Mouse (Mus musculus) A20 (cell line): ENCODE data around the gene Sez6l2.
A peak's percentile ranks its signal among the peaks of the same experiment; 100 is the strongest.

Experiments used
- DNase-seq: peaks from one replicate; pipeline ENCODE4 v3.0.0-alpha.2; 2011; ENCODE audit warnings: low read depth, low spot score

Gene Sez6l2

GRCm38 (mm10) chr7:127007313-127008024, 57.1 kb downstream of the Sez6l2 start:
- no peak for DNase-seq

DNA sequence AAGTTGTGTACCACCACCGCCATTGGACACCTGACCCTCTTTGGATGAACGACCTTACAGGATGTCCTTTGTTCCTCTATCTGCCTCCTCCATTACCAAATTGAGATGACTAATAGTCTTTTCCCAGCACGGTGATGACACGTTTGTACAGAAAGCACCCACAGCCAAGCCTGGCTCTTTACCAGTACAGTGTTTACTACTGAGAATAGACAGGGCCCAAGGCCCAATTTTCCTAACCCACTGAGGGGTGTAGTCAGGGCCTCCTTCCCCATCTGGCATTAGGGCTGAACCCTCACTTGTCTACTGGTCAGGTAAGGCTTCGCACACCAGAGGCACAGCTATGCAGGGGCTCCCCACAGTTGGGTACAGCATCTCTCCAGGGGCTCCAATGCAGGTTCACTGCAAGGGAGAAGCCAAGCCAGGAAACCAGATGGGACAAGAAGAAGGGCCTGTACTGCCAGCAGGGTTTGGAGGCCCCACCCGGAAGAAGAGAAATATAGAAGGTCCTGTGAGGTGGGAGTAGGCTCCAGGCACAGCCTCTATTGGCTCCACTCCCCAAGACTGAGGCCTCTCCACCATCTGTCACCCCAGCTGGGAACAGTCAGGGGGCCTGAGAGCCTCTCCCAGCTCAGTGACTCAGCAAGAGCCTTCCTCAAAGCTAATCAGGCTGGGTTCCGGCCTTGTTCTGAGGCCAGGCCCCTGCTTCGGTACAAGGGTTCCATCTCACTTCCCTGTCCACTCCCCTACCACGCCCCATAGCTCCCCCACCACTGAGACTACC, 58.1 kb downstream of the Sez6l2 start:
- DNase-seq = peak; percentile 45

- DNase-seq = no peak
Observed at GRCm38 (mm10) chr7:127009307-127010085, 59.1 kb downstream of the Sez6l2 start.

DNA sequence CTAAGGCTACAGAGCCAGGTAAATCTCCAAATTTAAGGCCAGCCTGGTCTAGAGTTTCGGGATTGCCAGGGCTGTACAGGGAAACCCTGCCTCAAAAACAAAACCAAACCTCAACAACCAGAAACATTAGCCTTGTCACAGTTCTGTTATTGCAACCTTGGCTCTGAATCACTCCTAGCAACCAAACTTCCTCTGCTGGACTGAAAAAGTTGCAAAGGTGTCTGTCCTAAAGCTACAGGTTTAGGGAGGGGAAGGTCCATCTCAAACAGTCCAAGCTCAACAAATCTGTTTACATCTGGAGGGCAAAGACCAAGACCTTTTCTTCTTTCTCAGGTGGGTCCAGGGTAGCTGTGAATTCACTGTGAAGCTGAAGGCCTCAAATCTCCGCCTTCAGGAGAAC, 60.7 kb downstream of the Sez6l2 start:
- no peak for DNase-seq

DNA sequence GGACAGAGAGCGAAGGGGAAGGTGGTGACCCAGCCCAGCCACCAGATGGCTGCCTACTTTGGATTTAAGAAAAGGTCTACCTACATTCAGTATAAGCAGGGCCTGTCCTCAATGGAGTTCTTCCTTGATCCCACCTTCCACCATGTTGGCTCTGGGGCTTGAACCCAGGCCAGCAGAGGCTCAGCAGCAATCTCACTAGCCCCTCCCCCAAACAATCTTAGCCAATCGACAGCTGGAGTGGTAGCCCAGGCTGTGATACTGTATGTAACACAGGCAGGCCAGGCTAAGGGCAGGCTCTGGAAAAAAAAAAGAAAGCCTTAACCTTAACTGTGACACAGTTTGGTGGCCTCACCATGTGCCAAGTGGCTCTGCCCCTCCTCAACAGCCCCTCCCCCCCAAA, 61.4 kb downstream of the Sez6l2 start:
- no peak for DNase-seq

- DNase-seq = no peak
Observed at GRCm38 (mm10) chr7:127012374-127012773, 62.0 kb downstream of the Sez6l2 start.

DNA sequence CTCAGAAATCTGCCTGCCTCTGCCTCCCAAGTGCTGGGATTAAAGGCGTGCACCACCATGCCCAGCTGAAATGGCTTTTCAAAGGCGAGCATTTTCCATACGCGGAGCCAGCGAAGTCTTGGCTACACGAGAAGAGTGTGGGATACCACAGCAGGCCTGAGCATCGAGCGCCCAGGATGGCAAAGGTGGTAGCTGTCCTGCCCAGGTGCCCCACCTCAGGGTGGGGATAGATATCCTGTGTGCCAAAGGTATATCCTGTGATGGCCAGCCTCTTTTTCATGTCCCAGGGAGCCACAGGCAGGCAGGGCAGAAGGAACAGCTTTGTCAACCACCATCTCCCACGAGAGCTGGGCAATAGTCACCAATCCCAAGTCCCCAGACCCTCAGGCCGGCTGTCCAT, 62.5 kb downstream of the Sez6l2 start:
- DNase-seq = no peak

GRCm38 (mm10) chr7:127013385-127013784, 63.0 kb downstream of the Sez6l2 start:
- no peak for DNase-seq

DNA sequence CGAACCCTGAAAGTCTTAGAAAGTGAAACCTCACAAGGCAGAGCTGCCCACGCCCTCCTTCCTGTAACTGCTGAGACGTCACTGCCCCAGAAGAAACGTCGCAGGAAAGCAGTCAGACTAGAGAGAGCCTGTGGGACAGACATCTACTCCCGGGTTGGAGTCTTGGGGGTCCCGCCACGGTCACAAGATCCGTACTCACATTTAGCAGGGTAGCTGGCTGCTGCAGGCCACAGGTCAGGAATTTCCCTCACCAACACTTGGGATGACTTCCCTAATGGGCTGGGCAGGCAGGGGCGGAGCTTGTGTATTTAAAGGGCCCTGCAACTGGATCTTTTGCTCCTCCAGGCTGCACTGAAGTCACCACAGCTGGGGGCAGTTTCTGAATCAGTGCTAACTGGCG, 64.0 kb downstream of the Sez6l2 start, which contains the start of gene Mvp:
Mvp (minus strand) TSS at position 302 of the 400 bp plus-strand sequence.
- peak; percentile 85 for DNase-seq

DNA sequence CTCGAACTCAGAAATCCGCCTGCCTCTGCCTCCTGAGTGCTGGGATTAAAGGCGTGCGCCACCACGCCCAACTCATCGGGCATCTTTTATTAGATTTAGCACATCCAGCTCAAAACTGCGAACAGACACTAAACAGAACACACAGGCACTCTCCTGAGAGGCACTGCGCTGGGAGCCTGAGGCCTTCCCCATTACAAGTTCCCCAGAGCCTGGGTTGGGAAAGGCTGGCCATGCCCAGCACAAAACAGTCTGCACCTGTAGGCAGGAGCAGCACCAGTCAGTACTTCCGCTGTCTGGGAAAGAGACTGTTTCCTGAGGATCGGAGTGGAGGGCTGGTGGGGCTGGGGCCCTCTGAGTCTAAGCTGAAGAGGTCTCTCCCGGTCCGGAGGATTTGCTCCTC, 64.6 kb downstream of the Sez6l2 start:
- no peak for DNase-seq

- DNase-seq = peak; percentile 89
Observed at GRCm38 (mm10) chr7:127016081-127016480, 65.7 kb downstream of the Sez6l2 start.

DNA sequence TGATC, 65.9 kb downstream of the Sez6l2 start, which contains the start of gene Pagr1b:
Pagr1b (minus strand) TSS at position 4 of the 5 bp plus-strand sequence.
- no peak for DNase-seq

DNA sequence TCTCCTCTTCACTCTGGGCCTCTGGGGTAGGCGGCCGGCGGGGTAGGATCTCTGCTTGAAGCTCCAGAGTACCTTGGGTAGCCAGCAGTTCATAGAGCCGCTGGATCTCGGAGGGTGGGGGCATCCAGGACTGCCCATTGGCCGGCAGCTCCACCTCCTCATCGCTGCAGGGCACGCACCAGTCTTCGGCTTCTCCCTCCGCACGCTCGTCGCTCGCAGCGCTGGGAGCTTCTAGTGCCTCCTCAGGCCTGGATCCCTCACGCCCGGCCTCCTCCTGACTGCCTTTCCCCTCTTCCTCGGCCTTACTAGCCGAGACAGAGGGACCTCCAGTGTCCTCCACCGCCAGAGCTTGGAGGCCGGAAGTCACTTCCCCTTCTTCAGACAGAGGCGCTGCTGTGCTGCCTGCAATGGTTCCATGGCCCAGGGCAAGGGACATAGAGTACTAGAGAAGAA, 66.1 kb downstream of the Sez6l2 start:
- DNase-seq = no peak

GRCm38 (mm10) chr7:127016971-127017949, 66.9 kb downstream of the Sez6l2 start, which contains the start of gene Pagr1a:
Gene Pagr1a, minus strand, starts transcription at chr7:127017352.
- DNase-seq = peak; percentile 100

DNA sequence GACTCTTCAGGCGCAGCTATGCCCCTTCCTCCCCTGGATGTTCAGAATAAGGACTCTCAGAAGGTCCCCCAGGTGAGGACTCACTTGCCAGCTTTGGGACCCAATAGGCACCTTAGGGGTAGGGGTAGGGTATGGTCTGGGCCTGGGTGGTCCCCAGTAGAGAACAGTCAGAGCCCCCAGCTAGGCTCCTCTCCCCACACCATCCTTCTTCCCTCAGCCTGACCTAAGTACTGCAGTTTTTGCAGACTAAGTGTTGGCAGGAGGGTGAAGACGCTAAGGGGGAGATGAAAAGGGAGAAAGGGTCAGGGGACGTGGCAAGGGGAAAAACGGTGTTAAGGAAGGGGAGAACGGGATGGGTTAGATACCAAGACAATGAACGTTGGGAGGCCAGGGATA, 67.6 kb downstream of the Sez6l2 start:
- DNase-seq = no peak

DNA sequence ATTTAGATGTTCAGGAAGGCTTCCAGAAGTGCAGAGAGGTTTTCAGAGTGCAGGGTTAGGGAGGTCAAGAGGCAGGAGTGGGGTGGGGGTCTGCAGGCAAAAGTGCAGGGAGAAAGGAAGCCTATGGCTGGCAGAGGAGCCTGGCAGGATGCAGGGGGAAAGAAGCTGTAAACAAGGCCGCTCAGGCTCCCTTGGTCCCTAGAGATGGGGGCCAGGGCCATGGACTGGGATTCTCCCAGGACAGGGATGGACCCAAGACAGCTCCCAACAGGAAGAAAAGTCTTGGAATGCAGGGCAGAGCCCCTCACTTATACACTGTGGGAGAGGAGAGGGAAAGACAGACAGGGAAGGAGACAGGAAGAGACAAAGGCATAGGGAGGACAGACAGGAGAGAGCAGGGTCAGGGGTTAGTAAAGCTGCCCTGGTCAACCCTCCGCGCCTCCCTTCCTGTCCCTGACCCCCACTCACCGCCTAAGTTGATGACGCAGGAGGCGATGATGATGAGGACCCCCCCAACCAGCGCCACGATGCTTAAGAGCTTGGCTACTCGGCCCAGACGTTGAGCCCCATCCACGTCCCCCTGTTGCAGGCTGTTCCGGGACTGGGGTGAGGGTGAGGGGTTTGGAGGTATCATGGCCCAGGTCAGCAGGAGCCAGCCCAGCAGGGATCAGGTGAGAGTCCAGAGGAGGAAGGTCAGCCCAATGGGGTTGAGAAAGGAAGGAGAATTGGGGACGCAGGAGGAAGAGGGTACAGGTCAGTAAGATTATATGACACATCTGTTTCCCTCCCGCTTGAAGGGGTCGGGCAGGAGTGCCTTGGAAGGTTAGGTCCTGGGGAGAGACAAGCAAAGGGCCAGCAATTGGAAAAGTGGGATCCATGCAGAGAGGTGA, 68.3 kb downstream of the Sez6l2 start:
- no peak for DNase-seq

- no peak for DNase-seq
Observed at GRCm38 (mm10) chr7:127019306-127019960, 69.1 kb downstream of the Sez6l2 start.

DNA sequence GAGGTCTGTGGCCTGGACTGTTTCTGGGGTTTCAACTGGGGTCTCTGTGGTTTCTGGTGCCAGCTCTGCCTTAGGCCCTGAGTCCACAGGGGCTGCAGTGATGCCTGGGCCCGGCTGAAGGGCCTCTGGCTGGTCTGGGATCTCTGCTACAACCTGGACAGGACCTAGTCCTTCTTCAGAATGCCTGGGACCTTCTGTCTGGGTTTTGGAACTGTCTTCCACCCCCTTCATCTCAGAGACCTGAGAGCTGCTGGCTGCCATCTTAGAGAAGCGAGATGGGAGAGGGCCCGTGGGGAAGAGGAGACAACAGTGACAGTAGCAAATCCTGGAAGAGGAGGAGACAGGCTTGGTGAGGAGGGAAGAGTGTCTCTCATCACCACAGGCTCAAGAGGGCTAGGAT, 69.7 kb downstream of the Sez6l2 start:
- DNase-seq = no peak
